Mouse (Mus musculus) kidney, postnatal 10 days (tissue): ENCODE results near the gene Ptpn22.
"Not testable (repeated sequence)": the region's sequence is repeated elsewhere in the genome, so short reads cannot be mapped to it uniquely, and the experiment has no call there.

Source experiments
- DNase-seq: peaks from one replicate; pipeline ENCODE4 v3.0.0; 2021; ENCODE audit warnings: mixed read lengths

Ptpn22 gene

GRCm38 (mm10) chr3:103858881-103859801, at the start of gene Ptpn22:
Gene Ptpn22, plus strand, starts transcription at chr3:103859795.
- peak; percentile 9 for DNase-seq

GRCm38 (mm10) chr3:103809799-103810150, 49.8 kb upstream of the Ptpn22 start:
- no peak for DNase-seq

- no peak for DNase-seq
Observed at GRCm38 (mm10) chr3:103810967-103811366, 48.6 kb upstream of the Ptpn22 start.

DNA sequence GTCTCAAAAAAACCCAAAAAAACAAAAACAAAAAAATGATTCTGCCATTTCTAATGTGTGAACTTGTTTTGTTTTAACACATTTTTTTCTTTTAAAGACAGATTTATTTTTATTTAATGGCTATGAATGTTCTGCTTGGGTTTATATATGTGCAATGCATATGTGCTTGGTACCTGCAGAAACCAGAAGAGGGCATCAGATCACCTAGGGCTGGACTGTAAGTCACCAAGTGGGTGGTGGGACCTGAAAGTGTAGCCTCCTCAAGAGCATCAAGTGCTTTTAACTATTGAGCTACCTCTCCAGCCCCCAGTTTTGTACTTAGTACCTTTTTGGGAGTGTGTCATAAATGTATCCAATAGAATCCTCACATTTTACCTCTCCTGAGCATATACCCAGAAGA, 32.0 kb upstream of the Ptpn22 start:
- no peak for DNase-seq

- DNase-seq: no peak
Observed at GRCm38 (mm10) chr3:103829036-103829435, 30.6 kb upstream of the Ptpn22 start.

DNA sequence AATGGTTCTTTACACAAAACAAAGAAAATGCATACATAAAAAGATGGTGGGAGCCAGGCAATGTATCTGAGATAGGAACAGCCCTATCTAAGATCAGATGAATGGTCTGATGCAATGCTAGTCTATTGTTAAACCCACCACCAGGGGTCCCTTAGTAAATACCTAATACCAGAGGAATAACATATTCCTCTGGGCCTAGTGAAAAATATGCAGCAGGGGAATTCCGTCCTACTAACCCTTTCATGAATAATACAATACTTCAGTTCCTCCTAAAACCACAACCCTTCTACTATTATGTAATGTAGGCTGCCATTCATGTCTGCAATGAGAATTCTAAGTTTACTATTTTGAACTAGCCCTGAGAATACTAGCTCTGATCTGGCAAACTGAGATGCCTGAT, 28.9 kb upstream of the Ptpn22 start:
- DNase-seq: not testable (repeated sequence)

DNA sequence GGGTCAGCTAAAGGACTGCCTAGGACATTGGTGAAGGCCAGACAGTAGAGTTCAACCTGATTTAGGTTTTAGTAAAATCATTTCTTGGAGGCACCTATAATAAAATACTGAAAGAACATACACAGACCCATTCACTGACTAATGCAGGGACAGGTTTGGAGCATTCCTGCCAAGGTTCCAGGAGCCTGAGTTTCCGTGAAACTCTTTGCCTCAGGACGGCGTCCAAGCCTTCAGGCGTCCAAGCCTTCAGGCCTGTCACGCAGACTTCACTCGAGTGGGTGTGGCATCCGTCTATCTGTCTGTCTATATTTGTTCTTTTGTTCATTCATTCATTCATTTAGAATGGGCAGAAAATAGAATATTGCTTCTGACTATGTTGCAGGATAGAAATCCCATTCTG, 28.4 kb upstream of the Ptpn22 start:
- no peak for DNase-seq

DNA sequence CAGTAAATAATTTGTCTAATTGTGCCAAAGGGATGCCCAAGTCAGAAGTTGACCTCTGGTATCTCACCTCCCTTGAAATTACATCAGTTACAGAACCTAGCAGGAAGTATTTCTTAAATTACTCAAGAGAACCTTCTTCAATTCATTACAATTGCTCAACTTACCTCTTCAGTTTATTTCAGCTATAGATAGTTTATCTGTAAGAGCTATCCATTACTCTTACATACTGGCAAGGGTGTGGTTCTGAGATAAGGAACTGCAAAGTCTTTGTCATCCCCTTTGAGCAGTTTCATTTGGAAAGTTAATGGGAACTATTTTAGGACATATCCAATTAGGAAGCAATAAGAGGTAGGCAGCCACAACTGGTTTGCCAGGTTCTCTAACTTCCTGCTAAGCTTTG, 27.2 kb upstream of the Ptpn22 start, which contains the start of gene Bcl2l15:
Bcl2l15 (plus strand) TSS at position 176 of the 400 bp plus-strand sequence.
- DNase-seq: no peak

- DNase-seq: no peak
Observed at GRCm38 (mm10) chr3:103834001-103834400, 25.6 kb upstream of the Ptpn22 start.

GRCm38 (mm10) chr3:103835272-103835950, 24.2 kb upstream of the Ptpn22 start:
- DNase-seq: no peak

DNA sequence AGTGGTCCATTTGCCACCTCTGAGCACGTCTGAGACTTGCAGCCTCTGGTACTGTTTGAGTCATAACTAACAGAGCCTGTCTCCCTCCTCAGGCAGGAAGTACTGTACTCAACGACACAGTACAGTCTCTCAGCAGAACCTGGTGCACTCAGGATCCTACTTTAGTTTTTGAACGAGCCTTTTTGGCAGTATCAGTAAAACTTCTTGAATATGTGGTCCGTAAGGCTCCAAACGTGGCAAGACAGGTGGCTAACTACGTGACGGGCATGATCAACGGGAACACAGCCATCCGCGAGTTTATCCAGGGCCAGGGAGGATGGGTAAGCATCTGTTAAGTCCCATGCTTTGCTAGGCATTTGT, 23.7 kb upstream of the Ptpn22 start:
- no peak for DNase-seq

DNA sequence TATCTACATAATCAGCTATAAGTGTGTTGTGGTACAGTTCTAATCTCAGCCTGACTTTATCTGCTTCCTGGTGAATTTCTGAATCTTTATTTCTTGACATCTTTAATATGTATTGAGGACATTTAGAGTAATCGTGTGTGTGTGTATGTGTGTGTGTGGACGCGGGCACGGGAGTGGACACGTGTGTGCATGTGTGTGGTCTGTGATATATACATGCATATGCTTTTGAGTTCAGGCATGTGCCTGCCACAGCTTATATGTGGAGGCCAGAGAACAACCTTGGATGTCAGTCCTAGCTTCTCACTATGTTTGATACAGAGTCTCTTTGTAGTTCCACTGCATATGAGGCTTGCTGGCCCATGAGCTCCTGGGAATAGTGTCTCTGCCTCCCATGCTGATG, 23.1 kb upstream of the Ptpn22 start:
- no peak for DNase-seq

DNA sequence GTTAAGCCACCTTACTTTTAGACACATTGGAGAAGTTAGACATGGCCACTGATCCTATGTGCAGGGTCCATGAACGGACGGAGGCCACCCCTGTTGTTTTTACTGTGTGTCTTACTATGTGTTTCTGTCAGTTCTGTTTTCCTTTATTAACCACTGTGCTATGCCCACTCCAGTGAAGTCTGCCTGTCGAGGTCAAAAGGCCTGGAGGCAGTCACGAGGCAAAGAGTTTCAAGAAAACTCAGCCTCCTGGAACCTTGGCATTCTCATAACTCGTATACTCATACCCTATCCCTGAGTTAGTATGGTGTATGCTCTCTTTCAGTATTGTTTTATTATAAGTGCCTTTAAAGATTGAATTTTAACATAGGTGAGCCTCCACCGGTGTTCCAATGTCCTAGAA, 19.9 kb upstream of the Ptpn22 start:
- DNase-seq: no peak

DNA sequence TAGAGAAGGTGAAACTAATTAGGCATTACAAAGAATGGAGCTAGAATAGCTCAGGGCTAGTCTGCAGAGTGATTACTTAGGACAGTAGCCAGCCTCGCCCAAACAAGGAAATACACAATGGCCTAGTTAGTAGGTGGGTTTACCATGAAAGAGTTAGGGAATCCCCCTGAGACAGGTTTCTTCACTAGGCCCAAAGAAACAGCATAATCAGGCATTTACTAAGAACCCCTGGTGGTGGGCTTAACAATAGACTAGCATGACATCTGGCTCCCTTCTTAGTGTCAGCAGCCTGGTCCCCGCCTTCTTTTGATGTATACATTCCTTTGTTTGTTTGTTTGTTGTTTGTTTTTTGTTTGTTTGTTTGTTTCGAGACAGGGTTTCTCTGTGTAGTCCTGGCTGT, 19.4 kb upstream of the Ptpn22 start:
- DNase-seq: not testable (repeated sequence)

- not testable (repeated sequence) for DNase-seq
Observed at GRCm38 (mm10) chr3:103840946-103841345, 18.6 kb upstream of the Ptpn22 start.

- peak; percentile 13 for DNase-seq
Observed at GRCm38 (mm10) chr3:103850644-103851363, 8.8 kb upstream of the Ptpn22 start.

DNA sequence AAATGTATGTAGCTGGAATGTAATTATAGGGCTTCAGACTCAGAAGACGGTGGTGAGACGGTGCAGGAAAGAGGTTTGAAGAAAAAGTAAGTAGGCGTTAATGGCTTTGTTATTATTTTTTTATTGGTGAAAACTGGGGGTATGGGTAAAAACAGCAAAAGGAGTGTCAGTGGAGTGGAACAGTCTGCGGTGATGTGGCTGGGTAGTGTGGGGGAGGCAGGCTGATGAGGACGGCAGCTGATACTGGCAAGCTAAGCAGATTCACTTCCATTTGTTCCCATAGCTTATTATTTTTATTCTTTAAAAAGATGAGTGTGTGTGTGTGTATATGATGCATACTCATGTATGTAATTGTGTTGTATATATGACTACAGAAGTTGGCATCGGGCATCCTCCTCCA, 8.1 kb upstream of the Ptpn22 start:
- no peak for DNase-seq

DNA sequence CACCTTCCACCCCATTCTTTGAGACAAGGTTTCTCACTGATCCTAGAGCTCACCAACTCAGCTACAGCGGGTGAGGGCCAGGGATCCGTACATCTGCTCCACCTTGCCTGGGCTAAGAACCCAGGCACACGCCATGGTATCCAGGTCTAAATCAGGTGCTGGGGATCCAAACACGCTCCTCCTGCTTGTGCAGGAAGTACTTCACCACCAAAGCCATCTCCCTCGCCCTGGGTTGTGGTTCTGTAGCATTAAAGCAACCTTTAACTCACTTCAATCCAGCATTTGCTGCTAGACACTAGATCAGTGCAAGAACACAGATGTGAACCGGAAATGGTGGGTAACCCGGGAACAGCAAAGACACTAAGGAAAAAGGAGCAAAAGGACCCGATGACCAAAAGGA, 7.7 kb upstream of the Ptpn22 start:
- DNase-seq: no peak

GRCm38 (mm10) chr3:103852565-103853299, 6.9 kb upstream of the Ptpn22 start:
- peak; percentile 74 for DNase-seq

- DNase-seq: no peak
Observed at GRCm38 (mm10) chr3:103853804-103854203, 5.8 kb upstream of the Ptpn22 start.

GRCm38 (mm10) chr3:103857036-103857805, 2.4 kb upstream of the Ptpn22 start:
- DNase-seq: no peak

- no peak for DNase-seq
Observed at GRCm38 (mm10) chr3:103857977-103858563, 1.5 kb upstream of the Ptpn22 start.
